Mouse (Mus musculus): ENCODE measurements around the gene Gm9844.

DNA sequence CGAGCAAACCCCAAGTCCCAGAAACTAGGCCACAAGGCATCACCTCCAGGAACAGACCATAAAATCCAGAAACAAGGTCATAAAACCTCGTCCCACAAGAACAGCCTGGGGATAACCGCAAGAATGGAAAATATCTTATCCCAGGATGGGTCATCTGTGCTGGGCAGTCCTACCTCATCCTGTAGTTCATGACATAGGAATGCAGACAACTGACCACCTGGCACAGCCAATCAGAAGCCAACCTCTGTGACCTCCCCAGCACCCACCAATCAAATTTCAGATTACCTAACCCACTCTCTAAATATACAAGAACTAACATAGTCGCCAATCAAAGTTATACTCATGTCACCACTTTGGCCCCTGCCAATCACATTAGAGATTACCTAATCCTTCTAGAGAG, 21.0 kb upstream of the Gm9844 start:
- no peak for TF ChIP-seq EP300 (IDR thresholded peaks at IDR 0.05; ENCODE audit: low read depth)
- TF ChIP-seq CTCF (IDR thresholded peaks at IDR 0.05; ENCODE audit: low read depth) = no peak
